Mouse (Mus musculus): ENCODE data around the gene Hnrnpdl. TPM values are rescaled to one million over a fixed set of nuclear protein-coding genes. Genes with fewer than 3 reads are reported as not detected.

The Hnrnpdl gene
- total and polyA plus RNA-seq, 2 experiments from 2014 or later = 207 to 236 TPM

DNA sequence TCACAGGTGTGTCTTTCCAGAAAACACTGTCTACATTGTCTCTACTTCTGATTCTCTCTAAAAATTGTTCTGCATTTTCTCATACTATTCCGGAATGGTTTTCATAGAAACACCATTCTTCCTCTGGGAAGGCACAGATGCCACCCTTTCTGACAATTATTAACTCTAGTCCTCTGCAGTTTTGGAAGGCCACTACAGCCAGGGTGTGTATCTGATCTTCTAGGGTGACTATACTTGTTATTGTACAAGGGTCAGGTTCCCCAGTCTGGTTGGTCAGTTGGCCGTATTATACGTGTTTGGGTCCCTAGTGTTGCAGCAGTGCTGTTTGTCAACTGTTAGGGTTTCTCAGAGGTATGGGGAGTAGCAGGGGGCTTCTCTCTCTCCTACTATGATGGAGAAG lies 44.8 kb downstream of the Hnrnpdl start:
- Histone ChIP-seq H3K27me3 (ENCODE audit: insufficient read depth, low read length) (no peaks in the 10 kb centered on the region), H3K4me1 (ENCODE audit: insufficient read depth) (no peaks in the 10 kb centered on the region), H3K27ac (ENCODE audit: low read depth, low read length) (no peak overlapping the region), H3K4me3 (ENCODE audit: low read depth, low read length) (no peak overlapping the region), H3K9me3 (ENCODE audit: low read length) (0 out of 2 replicates have a peak, but pooled peaks cover 7% of the 10 kb centered on the region), H3K9ac (no peak overlapping the region), H3K4me2 (ENCODE audit: low read depth) (no peak overlapping the region), H3K36me3 (ENCODE audit: insufficient read depth) (no peaks in the 10 kb centered on the region)
- no peak for ATAC-seq
- 94% methylated on average over 3 of the region's 3 CpGs for WGBS
- DNase-seq = no peak
- TF ChIP-seq CTCF (IDR thresholded peaks at IDR 0.05; ENCODE audit: low read depth) = no peak

DNA sequence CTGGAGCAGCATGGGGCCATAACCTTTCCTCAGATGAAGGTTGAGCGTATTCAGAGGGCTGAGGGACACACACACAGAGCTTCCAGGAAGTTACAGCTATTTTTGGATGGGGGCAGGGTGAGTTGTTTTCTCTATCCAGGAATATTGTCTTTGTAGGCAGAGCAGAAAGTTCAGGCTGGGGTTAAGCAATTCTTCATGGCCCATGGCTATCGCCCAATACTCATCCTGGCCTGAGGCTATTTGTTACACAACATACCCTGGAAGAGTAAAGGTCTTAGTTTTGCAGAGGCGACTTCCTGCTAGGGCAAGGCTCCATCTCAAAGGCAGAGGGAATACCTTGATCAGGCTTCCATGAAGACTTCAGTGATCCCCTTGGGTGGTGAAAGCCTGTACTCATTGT lies 45.3 kb downstream of the Hnrnpdl start:
- no peak overlapping the region for H3K4me3 ChIP-seq (ENCODE audit: low read depth, low read length)
- 84% methylated on average over 3 of the region's 3 CpGs for WGBS
- TF ChIP-seq CTCF (IDR thresholded peaks at IDR 0.05; ENCODE audit: low read depth) = no peak
- no peak for ATAC-seq
- no peak overlapping the region for H3K9ac ChIP-seq
- 0 out of 2 replicates have a peak, but pooled peaks cover 7% of the 10 kb centered on the region for H3K9me3 ChIP-seq (ENCODE audit: low read length)
- H3K27me3 ChIP-seq (ENCODE audit: insufficient read depth, low read length) = no peaks in the 10 kb centered on the region
- H3K27ac ChIP-seq (ENCODE audit: low read depth, low read length) = no peak overlapping the region
- H3K36me3 ChIP-seq (ENCODE audit: insufficient read depth) = no peaks in the 10 kb centered on the region
- DNase-seq = no peak
- H3K4me1 ChIP-seq (ENCODE audit: insufficient read depth) = no peaks in the 10 kb centered on the region
- no peak overlapping the region for H3K4me2 ChIP-seq (ENCODE audit: low read depth)

Other genes starting within 250 kb of the Hnrnpdl start
- 0.52 and 1.5 TPM in 2 replicates for gene Vamp9, start 133.4 kb downstream of the Hnrnpdl start, total RNA-seq (2014; rRNA removed)
- gene Vamp9, start 133.4 kb downstream of the Hnrnpdl start, polyA plus RNA-seq (2015; fragmentation: Nextera tagmentation; extraction: Ambion mirVana) = 0.73 and 1.2 TPM in 2 replicates
- 35.9 and 45.7 TPM in 2 replicates for gene Hnrnpd, start 60.7 kb downstream of the Hnrnpdl start, total RNA-seq (2014; rRNA removed)
- 93.0 and 120 TPM in 2 replicates for gene Hnrnpd, start 60.7 kb downstream of the Hnrnpdl start, polyA plus RNA-seq (2015; fragmentation: Nextera tagmentation; extraction: Ambion mirVana)
- 5.0 and 9.0 TPM in 2 replicates for gene 4930524J08Rik, start 60.6 kb downstream of the Hnrnpdl start, total RNA-seq (2014; rRNA removed)
- gene 4930524J08Rik, start 60.6 kb downstream of the Hnrnpdl start, polyA plus RNA-seq (2015; fragmentation: Nextera tagmentation; extraction: Ambion mirVana) = 3.1 and 3.3 TPM in 2 replicates
- gene Enoph1, start 321 bp upstream of the Hnrnpdl start, total RNA-seq (2014; rRNA removed) = 66.5 and 67.6 TPM in 2 replicates
- 49.7 and 58.6 TPM in 2 replicates for gene Enoph1, start 321 bp upstream of the Hnrnpdl start, polyA plus RNA-seq (2015; fragmentation: Nextera tagmentation; extraction: Ambion mirVana)
- gene Tmem150c, start 120.1 kb upstream of the Hnrnpdl start, total RNA-seq (2014; rRNA removed) = 76.1 and 86.1 TPM in 2 replicates
- gene Tmem150c, start 120.1 kb upstream of the Hnrnpdl start, polyA plus RNA-seq (2015; fragmentation: Nextera tagmentation; extraction: Ambion mirVana) = 44.0 and 60.6 TPM in 2 replicates

Measured in forebrain, postnatal 0 days (tissue).